Mouse (Mus musculus) gastrocnemius, postnatal 4 days (tissue): Measurements from ENCODE around the gene Nsmce3. TPM values are rescaled to one million over a fixed set of nuclear protein-coding genes. Genes with fewer than 3 reads are reported as not detected.

Experiments used
- DNase-seq, 2 experiments: peaks; one replicate each; pipeline ENCODE4 v3.0.0; 2021 to 2022; ENCODE audit warnings: low spot score in 2 of 2, mixed read lengths in 2 of 2
- long read RNA-seq, 2 experiments: library from polyadenylated mRNA; stranded (forward); transcript quantifications; one replicate each; pipeline ENCODE4 v2.0.0; 2021
- total RNA-seq, 2 experiments: library from RNA; stranded (reverse); gene quantifications; 2 replicates each; pipeline ENCODE4 v1.2.3; 2021

Gene Nsmce3
- 1 to 10 TPM; 5.5 to 5.8 TPM for total RNA-seq
- long read RNA-seq, experiment 1, full-length matches to known transcripts = 46 of 46 reads
- long read RNA-seq, experiment 1, partial matches to known transcripts = 0 of 46 reads
- long read RNA-seq, experiment 1, other reads (novel, unspliced or antisense) = 0 of 46 reads
- long read RNA-seq, experiment 2, full-length matches to known transcripts = 34 of 34 reads
- long read RNA-seq, experiment 2, partial matches to known transcripts = 0 of 34 reads
- long read RNA-seq, experiment 2, other reads (novel, unspliced or antisense) = 0 of 34 reads

- peak; percentile 95 to 96 for DNase-seq
These were observed at the start of gene Nsmce3 for GRCm38 (mm10) chr7:64872743-64873241. Nsmce3 (minus strand) TSS chr7:64872997.

GRCm38 (mm10) chr7:64921189-64921588 lies 48.4 kb upstream of the Nsmce3 start:
- no peak for DNase-seq

- DNase-seq = no peak
These were observed 47.9 kb upstream of the Nsmce3 start for GRCm38 (mm10) chr7:64920735-64921134.

- DNase-seq = no peak
These were observed 43.9 kb upstream of the Nsmce3 start for GRCm38 (mm10) chr7:64916654-64917053.

GRCm38 (mm10) chr7:64915121-64915520 lies 42.3 kb upstream of the Nsmce3 start:
- DNase-seq = no peak

- no peak for DNase-seq
These were observed 39.1 kb upstream of the Nsmce3 start for GRCm38 (mm10) chr7:64911945-64912344.

GRCm38 (mm10) chr7:64910208-64910607 lies 37.4 kb upstream of the Nsmce3 start:
- no peak for DNase-seq

GRCm38 (mm10) chr7:64906955-64907354 lies 34.2 kb upstream of the Nsmce3 start:
- no peak for DNase-seq

GRCm38 (mm10) chr7:64905506-64905905 lies 32.7 kb upstream of the Nsmce3 start:
- DNase-seq = no peak

GRCm38 (mm10) chr7:64900249-64900648 lies 27.5 kb upstream of the Nsmce3 start:
- DNase-seq = no peak

- no peak for DNase-seq
These were observed 23.8 kb upstream of the Nsmce3 start for GRCm38 (mm10) chr7:64896587-64896986.

GRCm38 (mm10) chr7:64895685-64896101 lies 22.9 kb upstream of the Nsmce3 start:
- no peak for DNase-seq

GRCm38 (mm10) chr7:64891139-64891538 lies 18.3 kb upstream of the Nsmce3 start:
- no peak for DNase-seq

- peak; percentile 21 to 53 for DNase-seq
These were observed 17.1 kb upstream of the Nsmce3 start for GRCm38 (mm10) chr7:64889919-64890318.

GRCm38 (mm10) chr7:64884187-64884862 lies 11.5 kb upstream of the Nsmce3 start:
- no peak for DNase-seq

- DNase-seq = no peak
These were observed 9.4 kb upstream of the Nsmce3 start for GRCm38 (mm10) chr7:64882243-64882642.

GRCm38 (mm10) chr7:64881387-64881786 lies 8.6 kb upstream of the Nsmce3 start:
- no peak for DNase-seq

GRCm38 (mm10) chr7:64880415-64880814 lies 7.6 kb upstream of the Nsmce3 start:
- no peak for DNase-seq

- no peak for DNase-seq
These were observed 2.1 kb upstream of the Nsmce3 start for GRCm38 (mm10) chr7:64874941-64875340.

- no peak for DNase-seq
These were observed 469 bp upstream of the Nsmce3 start for GRCm38 (mm10) chr7:64873266-64873665.

- DNase-seq = no peak
These were observed 632 bp downstream of the Nsmce3 start for GRCm38 (mm10) chr7:64871987-64872742.

- DNase-seq = no peak
These were observed 3.2 kb downstream of the Nsmce3 start for GRCm38 (mm10) chr7:64869549-64870065.
